Mouse (Mus musculus) C2C12 (cell line): ENCODE measurements around the gene Fxyd2. TPM values are rescaled to one million over a fixed set of nuclear protein-coding genes. Genes with fewer than 3 reads are reported as not detected.

Experiments
- H3K27me3 ChIP-seq: one replicate; pipeline ENCODE4 v1.6.1; 2011; ENCODE audit not compliant: control insufficient read depth, insufficient read depth, insufficient read length
- H3K36me3 ChIP-seq: one replicate; pipeline ENCODE4 v1.6.1; 2011; ENCODE audit not compliant: control insufficient read depth, insufficient read depth
- H3K4me3 ChIP-seq: one replicate; pipeline ENCODE4 v1.5.1; 2011; ENCODE audit warnings: mild to moderate bottlenecking, control low read depth; ENCODE audit not compliant: poor library complexity, insufficient read depth, severe bottlenecking
- H3K79me2 ChIP-seq: one replicate; pipeline ENCODE4 v1.6.1; 2011; ENCODE audit not compliant: control insufficient read depth, insufficient read depth
- H3K79me3 ChIP-seq: one replicate; pipeline ENCODE4 v1.6.1; 2011; ENCODE audit warnings: low read depth, control low read depth
- H3ac ChIP-seq: one replicate; pipeline ENCODE3; 2011; ENCODE audit warnings: low read depth; ENCODE audit not compliant: control insufficient read depth, insufficient read length
- CEBPB ChIP-seq: IDR thresholded peaks from one replicate; pipeline ENCODE4 v1.6.1; 2011; ENCODE audit warnings: low read depth, mild to moderate bottlenecking, control low read depth, moderate library complexity
- CTCF ChIP-seq: IDR thresholded peaks from one replicate; pipeline ENCODE4 v1.5.1; 2011; ENCODE audit not compliant: control insufficient read depth, insufficient read depth, insufficient read length
- FOSL1 ChIP-seq: IDR thresholded peaks from one replicate; pipeline ENCODE4 v1.8.0; 2011; ENCODE audit warnings: mild to moderate bottlenecking, low read length; ENCODE audit not compliant: poor library complexity, insufficient read depth, severe bottlenecking
- MAX ChIP-seq: IDR thresholded peaks from one replicate; pipeline ENCODE4 v1.6.1; 2011; ENCODE audit warnings: mild to moderate bottlenecking, control low read depth
- MYOD1 ChIP-seq: IDR thresholded peaks from one replicate; pipeline ENCODE4 v1.6.1; 2011; ENCODE audit warnings: low read depth; ENCODE audit not compliant: control insufficient read depth, insufficient read length
- MYOG ChIP-seq: IDR thresholded peaks from one replicate; pipeline ENCODE4 v1.6.1; 2011; ENCODE audit not compliant: control insufficient read depth, insufficient read length; ENCODE audit errors: extremely low read depth
- USF1 ChIP-seq: IDR thresholded peaks from one replicate; pipeline ENCODE4 v1.6.1; 2011; ENCODE audit warnings: low read depth, mild to moderate bottlenecking, control low read depth, moderate library complexity
- long read RNA-seq, 2 experiments: library from polyadenylated mRNA; unstranded; transcript quantifications; one replicate each; pipeline ENCODE4 v2.0.0; 2019 to 2020
- polyA plus RNA-seq: library from polyadenylated mRNA; unstranded; fragments of >200 nt; fragmentation: generic; extraction: Trizol; gene quantifications from one replicate; pipeline ENCODE4 v1.2.1, GENCODE M21; 2012; ENCODE audit warnings: missing spikeins

Gene Fxyd2
- not detected for polyA plus RNA-seq
- long read RNA-seq, experiment 1 = 0 reads
- long read RNA-seq, experiment 2 = 0 reads

DNA sequence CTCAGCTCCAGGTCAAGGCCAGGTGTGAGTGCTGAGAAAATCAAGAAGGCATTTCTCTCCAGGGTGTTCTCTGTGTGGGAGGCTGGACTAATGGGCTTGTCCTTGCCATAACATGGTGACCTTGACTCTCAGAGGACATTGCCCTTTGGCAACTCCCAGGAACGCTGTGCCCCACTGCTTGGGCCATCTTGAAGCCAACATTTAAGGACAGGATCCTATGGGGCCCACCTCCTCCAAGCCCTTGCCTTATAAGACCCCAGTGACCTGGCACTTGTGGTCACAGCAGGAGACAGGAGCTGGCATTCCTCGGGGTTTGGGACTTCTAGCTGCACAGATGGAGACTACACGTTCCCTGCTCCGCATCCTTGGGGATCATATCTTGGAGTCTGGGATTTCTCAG, at the start of gene Fxyd2:
Gene Fxyd2, plus strand, starts transcription at position 236 of the 400 bp plus-strand sequence.
- Histone ChIP-seq H3K79me2 (no peaks in the 10 kb centered on the region), H3K79me3 (no peaks in the 10 kb centered on the region), H3ac (no peak within 1 kb of the TSS), H3K36me3 (no peaks in the 10 kb centered on the region), H3K4me3 (no peak within 1 kb of the TSS), H3K27me3 (peaks cover 12% of the 10 kb centered on the region)
- TF ChIP-seq FOSL1 (no peak), CTCF (no peak), CEBPB (no peak), MAX (no peak), USF1 (no peak)

DNA sequence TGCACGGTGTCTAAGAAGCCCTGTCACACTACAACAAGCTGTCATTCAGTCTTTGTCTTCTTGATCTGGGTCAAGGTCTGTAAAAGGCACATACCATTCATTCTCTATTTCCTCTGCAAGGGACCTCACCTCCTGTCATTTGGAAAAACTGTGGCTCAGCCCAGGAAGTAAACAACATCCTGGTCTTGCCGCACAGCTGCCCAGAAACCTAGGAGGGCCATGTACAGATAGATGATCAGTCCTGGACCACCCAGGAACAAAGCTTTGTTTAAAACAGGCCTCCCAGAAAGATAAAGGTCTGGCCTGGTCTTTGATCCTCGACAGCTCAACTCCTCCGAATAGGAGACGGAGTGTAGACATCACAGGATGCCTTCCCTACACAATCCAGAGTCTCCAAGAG, 49.6 kb upstream of the Fxyd2 start:
- TF ChIP-seq FOSL1 (no peak), CTCF (no peak)
- Histone ChIP-seq H3K36me3 (no peaks in the 10 kb centered on the region), H3K4me3 (no peak overlapping the region), H3K79me3 (no peaks in the 10 kb centered on the region), H3K27me3 (no peaks in the 10 kb centered on the region), H3ac (no peak overlapping the region), H3K79me2 (no peaks in the 10 kb centered on the region)

DNA sequence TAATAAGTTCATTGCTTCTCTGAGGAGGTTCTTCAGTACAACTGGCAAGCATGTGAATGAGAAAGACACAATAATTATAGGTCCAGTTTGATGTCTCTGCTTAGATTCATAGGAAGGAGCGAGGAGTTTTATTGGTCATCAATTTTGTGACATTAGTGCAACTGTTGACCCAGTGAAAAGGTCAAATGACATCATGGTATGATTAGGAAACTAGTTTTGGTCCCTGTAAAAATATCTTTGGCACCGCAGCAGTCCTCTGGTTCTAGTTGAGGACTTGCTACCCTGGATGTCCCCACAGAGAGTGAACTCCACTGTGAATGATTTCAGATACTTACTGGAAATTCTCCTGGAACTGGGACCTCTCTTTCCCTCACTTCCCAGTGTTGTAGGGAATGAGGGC, 44.3 kb upstream of the Fxyd2 start:
- Histone ChIP-seq H3ac (no peak overlapping the region), H3K79me3 (no peaks in the 10 kb centered on the region), H3K27me3 (peaks cover 3% of the 10 kb centered on the region), H3K36me3 (no peaks in the 10 kb centered on the region), H3K4me3 (no peak overlapping the region), H3K79me2 (no peaks in the 10 kb centered on the region)
- TF ChIP-seq FOSL1 (no peak), CEBPB (no peak), MYOG (no peak), MYOD1 (no peak), MAX (no peak), CTCF (no peak), USF1 (no peak)

DNA sequence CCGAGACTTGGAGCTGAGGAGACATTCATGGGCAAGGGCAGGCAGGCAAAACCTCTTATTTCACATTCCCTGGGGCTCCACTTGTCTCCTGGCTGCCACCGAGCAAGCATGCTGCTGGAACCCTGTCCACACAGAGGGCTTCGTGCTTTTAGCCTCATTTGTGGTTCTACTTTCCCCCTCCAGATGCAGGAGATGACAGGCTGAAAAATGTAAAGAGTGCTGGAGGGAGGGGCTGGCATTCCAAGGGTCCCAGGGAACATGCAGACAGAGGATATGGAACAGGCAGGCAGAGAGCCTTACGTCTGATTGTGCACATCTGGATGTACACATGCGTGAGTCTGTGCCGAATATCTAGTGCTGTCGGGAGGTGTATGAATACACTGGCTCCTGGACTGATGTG, 41.1 kb upstream of the Fxyd2 start:
- H3K79me2 ChIP-seq = no peaks in the 10 kb centered on the region
- TF ChIP-seq USF1 (no peak), FOSL1 (no peak), CEBPB (no peak), MAX (no peak), CTCF (no peak), MYOD1 (no peak), MYOG (no peak)
- peaks cover 3% of the 10 kb centered on the region for H3K27me3 ChIP-seq
- no peak overlapping the region for H3K4me3 ChIP-seq
- no peak overlapping the region for H3ac ChIP-seq
- no peaks in the 10 kb centered on the region for H3K79me3 ChIP-seq
- H3K36me3 ChIP-seq = no peaks in the 10 kb centered on the region

DNA sequence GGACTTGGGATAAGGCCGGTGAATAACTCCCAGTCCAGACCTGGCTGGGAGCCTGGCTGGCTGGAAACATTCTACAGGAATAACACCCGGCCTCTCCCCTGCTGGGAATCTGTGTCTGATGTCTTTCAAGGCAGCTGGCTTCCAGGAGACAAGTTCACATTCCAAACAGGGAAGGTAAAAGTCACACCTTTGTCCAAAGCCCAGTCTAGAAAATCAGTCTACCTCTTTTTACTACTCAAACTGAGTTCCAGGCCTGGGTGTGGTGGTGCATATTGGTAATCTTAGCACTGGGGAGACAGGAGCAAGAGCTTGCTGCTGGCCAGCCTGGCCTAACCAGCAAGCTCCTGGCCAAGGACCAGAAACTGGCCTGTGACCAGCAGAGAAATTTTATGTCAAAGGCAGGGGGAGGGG, 37.4 kb upstream of the Fxyd2 start:
- Histone ChIP-seq H3K79me3 (no peaks in the 10 kb centered on the region), H3K36me3 (no peaks in the 10 kb centered on the region), H3K4me3 (no peak overlapping the region), H3K79me2 (no peaks in the 10 kb centered on the region), H3ac (no peak overlapping the region), H3K27me3 (peaks cover 8% of the 10 kb centered on the region)
- TF ChIP-seq FOSL1 (no peak), MYOD1 (no peak), MYOG (no peak), MAX (no peak), USF1 (no peak), CEBPB (no peak), CTCF (no peak)

DNA sequence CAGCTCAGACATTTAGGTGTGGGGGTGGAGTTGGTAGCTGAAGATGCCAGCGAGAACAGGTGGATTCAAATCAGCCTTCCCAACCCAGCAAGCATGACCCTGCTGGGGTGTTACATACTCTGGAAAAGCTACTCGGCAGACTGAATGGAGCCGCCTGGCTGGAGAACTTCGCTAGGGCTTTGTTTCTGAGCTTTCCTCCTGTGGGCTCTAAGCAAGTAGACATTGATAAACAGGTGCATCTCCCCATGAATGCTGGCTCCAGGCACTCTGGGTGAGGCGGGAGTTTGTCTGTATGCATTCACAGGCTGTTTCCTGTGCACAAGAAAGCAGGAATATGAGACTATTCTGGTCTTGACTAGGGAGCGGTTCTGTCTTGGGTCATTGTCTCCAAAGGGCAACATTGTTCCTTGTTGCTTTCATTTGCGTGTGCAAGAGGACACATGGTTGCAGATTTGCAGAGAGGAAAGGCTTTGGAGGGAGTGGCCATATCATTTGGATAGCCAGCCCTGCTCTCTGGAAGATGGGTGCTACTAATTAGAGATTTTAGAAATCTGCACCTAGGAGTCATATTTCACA, 35.7 kb upstream of the Fxyd2 start:
- Histone ChIP-seq H3K79me2 (no peaks in the 10 kb centered on the region), H3K79me3 (no peaks in the 10 kb centered on the region), H3K4me3 (no peak overlapping the region), H3K27me3 (peaks cover 19% of the 10 kb centered on the region), H3K36me3 (no peaks in the 10 kb centered on the region), H3ac (no peak overlapping the region)
- TF ChIP-seq MAX (no peak), MYOG (no peak), CTCF (no peak), MYOD1 (no peak), FOSL1 (no peak), CEBPB (no peak), USF1 (no peak)
